Mouse (Mus musculus): Measurements from ENCODE around the gene Gm20388. TPM values are rescaled to one million over a fixed set of nuclear protein-coding genes. Genes with fewer than 3 reads are reported as not detected.

The Gm20388 gene
- total RNA-seq, 2 experiments from 2014 or later = 18.5 to 23.8 TPM

- peak; percentile 63; the same call in 1 of the 2 replicates for ATAC-seq (replicated peaks; ENCODE audit: poor library complexity, severe bottlenecking)
Observed at GRCm38 (mm10) chr8:120607885-120608284, 697.2 kb downstream of the Gm20388 start.

GRCm38 (mm10) chr8:120610824-120611223 is 700.2 kb downstream of the Gm20388 start:
- ATAC-seq (replicated peaks; ENCODE audit: poor library complexity, severe bottlenecking) = no peak

- no peak for ATAC-seq (replicated peaks; ENCODE audit: poor library complexity, severe bottlenecking)
Observed at GRCm38 (mm10) chr8:120614491-120614890, 703.9 kb downstream of the Gm20388 start.

GRCm38 (mm10) chr8:120616663-120617626 is 706.3 kb downstream of the Gm20388 start:
- ATAC-seq (replicated peaks; ENCODE audit: poor library complexity, severe bottlenecking) = no peak

GRCm38 (mm10) chr8:120618110-120618509 is 707.5 kb downstream of the Gm20388 start:
- peak; percentile 67 for ATAC-seq (replicated peaks; ENCODE audit: poor library complexity, severe bottlenecking)

GRCm38 (mm10) chr8:120619235-120620180 is 708.9 kb downstream of the Gm20388 start:
- ATAC-seq (replicated peaks; ENCODE audit: poor library complexity, severe bottlenecking) = peak; percentile 71

- no peak for ATAC-seq (replicated peaks; ENCODE audit: poor library complexity, severe bottlenecking)
Observed at GRCm38 (mm10) chr8:120620441-120620840, 709.8 kb downstream of the Gm20388 start.

- ATAC-seq (replicated peaks; ENCODE audit: poor library complexity, severe bottlenecking) = no peak
Observed at GRCm38 (mm10) chr8:120622161-120622560, 711.5 kb downstream of the Gm20388 start.

GRCm38 (mm10) chr8:120623608-120624007 is 713.0 kb downstream of the Gm20388 start:
- ATAC-seq (replicated peaks; ENCODE audit: poor library complexity, severe bottlenecking) = no peak

GRCm38 (mm10) chr8:120626461-120626860 is 715.8 kb downstream of the Gm20388 start:
- no peak for ATAC-seq (replicated peaks; ENCODE audit: poor library complexity, severe bottlenecking)

GRCm38 (mm10) chr8:120627298-120627697 is 716.7 kb downstream of the Gm20388 start:
- ATAC-seq (replicated peaks; ENCODE audit: poor library complexity, severe bottlenecking) = no peak

- ATAC-seq (replicated peaks; ENCODE audit: poor library complexity, severe bottlenecking) = no peak
Observed at GRCm38 (mm10) chr8:120630031-120630430, 719.4 kb downstream of the Gm20388 start.

GRCm38 (mm10) chr8:120630848-120631247 is 720.2 kb downstream of the Gm20388 start:
- ATAC-seq (replicated peaks; ENCODE audit: poor library complexity, severe bottlenecking) = no peak

GRCm38 (mm10) chr8:120631441-120632375 is 721.1 kb downstream of the Gm20388 start:
- no peak for ATAC-seq (replicated peaks; ENCODE audit: poor library complexity, severe bottlenecking)

GRCm38 (mm10) chr8:120632969-120633664 is 722.5 kb downstream of the Gm20388 start:
- no peak for ATAC-seq (replicated peaks; ENCODE audit: poor library complexity, severe bottlenecking)

- ATAC-seq (replicated peaks; ENCODE audit: poor library complexity, severe bottlenecking) = peak; percentile 43; the same call in 1 of the 2 replicates
Observed at GRCm38 (mm10) chr8:120633665-120634271, 723.1 kb downstream of the Gm20388 start.

GRCm38 (mm10) chr8:120634329-120634839 is 723.7 kb downstream of the Gm20388 start:
- ATAC-seq (replicated peaks; ENCODE audit: poor library complexity, severe bottlenecking) = peak; percentile 76

- ATAC-seq (replicated peaks; ENCODE audit: poor library complexity, severe bottlenecking) = no peak
Observed at GRCm38 (mm10) chr8:120641245-120641644, 730.6 kb downstream of the Gm20388 start.
